Mouse (Mus musculus): ENCODE measurements around the gene Slc22a5.
"Not testable (repeated sequence)": the region's sequence is repeated elsewhere in the genome, so short reads cannot be mapped to it uniquely, and the experiment has no call there.

The Slc22a5 gene

DNA sequence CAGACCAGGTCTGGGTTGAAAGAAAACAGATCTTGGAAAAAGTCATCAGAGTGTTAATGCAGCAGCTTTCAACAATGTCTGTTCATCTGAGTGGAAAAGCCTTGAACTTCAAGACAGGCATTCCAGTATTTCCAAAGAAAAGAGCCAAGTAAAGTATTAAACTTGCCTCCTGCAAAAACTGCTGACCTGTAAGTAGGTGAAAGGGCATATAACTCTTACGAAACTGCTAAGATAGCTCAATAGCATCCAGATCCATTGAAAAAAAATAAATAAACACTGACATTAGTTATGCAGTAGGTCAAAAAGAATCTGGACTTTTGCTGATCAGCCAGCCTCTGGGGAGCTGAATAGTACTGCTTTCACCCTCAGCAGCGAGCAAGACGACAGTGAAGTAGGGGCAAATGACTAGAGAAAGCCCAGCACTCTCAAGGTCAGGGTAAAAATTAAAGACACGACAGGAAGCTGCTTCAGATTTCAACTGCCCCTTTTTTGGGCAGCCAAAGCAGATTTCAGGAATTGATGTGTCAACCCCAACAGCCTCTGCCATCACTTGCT is 2.3 kb downstream of the Slc22a5 start:
- DNase-seq (ENCODE audit: low spot score in 2 of 2), result no peak

DNA sequence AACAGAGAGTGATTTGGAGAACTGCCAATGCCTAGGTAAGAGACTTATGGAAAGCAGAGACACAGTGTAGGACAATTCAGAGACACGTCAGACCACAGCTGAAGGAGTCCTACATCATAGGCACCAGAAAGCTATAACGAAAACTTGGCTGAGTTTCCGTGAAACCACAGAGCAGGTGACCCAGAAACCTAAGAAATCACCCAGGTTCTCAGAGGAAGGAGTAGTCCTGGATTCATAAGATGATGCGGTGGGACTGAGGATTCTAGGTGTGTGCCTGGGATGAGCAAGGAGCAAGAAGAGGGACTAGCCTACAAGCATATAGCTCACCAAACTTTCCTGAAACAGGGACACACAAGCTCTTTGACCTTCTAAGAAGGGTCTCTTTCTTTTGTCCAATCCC is 3.2 kb downstream of the Slc22a5 start:
- DNase-seq (ENCODE audit: low spot score in 2 of 2), result no peak

DNA sequence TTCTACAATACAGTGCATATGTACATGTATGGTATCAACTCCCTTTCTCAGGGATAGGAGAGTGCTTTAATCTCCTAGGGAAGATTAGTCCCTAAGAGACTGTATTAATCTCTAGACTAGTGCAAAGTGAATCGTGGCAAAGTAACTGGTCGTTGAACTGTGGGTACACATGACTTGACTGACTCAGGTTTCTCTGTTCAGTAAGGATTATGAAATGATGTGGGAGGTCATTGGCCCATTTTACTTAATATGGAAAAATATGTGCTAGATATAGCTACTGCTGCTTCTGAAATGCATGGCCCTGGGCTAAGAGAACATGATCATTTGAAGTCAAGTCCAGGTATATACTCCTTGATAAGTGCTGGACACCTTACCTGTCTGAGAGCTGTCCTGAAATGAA is 8.2 kb downstream of the Slc22a5 start:
- no peak for DNase-seq (ENCODE audit: low spot score in 2 of 2)

DNA sequence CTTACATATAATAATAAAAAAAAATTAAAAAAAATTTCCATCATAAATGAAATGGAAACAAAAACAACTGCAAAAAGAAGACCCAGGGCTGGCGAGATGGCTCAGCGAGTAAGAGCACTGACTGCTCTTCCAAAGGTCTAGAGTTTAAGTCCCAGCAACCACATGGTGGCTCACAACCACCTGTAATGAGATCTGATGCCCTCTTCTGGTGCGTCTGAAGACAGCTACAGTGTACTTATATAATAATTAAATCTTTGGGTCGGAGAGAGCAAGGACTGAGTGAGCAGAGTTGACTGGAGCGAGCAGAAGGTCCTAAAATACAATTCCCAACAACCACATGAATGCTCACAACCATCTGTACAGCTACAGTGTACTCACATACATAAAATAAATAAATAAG is 13.4 kb downstream of the Slc22a5 start:
- DNase-seq (ENCODE audit: low spot score in 2 of 2), result not testable (repeated sequence)

DNA sequence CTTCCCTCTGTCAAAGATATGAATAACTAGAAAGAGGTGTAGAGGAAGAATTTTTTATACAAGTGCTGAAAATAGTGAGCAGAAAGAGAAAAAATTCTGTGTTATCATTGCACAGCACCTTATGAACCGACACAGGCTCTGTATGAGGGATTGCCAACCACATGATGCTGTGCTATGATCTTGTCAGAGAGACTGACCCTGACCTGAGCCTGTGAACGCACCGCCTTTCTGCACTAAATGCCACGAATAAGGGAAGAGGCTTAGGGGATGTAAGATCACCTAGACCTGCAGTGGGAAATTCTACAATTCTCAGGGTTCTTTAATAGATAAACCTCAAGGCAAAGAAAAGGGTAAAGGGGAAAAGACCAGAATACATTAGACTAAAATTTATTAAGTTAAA is 15.0 kb downstream of the Slc22a5 start:
- no peak for DNase-seq (ENCODE audit: low spot score in 2 of 2)

DNA sequence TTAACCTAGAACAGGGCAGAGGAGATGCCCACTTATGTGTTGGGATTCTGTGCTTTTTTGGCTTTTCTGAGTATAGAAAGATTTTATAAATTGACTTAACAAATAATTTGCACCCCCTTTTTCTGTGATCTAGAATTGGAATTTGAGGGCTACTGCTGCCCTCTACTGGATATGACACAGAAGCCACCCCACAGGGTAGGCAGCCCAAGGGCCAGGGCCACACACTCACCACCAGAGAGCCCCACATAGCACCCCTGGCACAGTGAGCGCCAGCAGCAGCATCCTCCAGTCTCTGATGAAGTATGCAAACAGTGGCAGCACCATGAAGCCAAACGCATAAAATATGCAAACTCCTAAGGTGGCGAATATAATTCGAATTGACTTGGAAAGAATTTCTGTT is 16.8 kb downstream of the Slc22a5 start:
- DNase-seq (ENCODE audit: low spot score in 2 of 2), result no peak

DNA sequence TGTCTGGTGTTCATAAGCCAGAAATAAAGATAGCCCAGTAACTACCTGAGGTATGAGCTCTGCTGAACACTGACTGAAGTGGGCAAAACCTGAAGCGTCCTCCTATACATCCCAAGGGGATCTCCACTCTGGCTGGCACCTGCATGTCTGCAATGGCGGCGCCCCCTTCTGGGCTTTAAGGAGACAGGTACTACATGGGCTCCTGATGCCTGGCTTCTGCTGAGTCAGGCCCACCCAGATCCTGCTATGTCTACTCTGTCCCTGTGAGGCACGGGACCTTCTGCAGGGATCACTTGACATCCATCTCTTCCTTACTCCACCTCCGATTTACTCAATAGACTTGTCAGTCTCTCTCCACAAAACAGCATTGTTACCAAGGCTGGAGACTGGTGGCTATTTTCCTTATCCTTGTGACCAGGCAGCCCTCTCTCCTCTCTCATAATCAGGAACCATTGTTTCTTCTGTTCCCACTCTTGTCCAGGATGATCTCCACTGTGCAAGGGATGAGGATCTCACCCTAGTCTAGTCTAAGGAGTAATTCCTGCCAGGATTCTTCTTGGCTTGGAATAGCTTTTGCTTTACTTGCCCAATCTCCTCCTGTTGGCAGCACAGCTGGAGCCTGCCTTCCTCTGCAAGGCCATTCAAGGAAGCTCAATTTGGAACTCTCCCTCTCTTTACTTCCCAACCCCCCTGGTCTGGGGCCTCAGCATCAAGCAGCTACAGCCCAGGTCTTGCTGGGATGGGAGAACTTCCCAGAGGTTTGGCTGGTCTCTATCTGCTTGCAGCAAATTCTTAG is 17.4 kb downstream of the Slc22a5 start:
- not testable (repeated sequence) for DNase-seq (ENCODE audit: low spot score in 2 of 2)

DNA sequence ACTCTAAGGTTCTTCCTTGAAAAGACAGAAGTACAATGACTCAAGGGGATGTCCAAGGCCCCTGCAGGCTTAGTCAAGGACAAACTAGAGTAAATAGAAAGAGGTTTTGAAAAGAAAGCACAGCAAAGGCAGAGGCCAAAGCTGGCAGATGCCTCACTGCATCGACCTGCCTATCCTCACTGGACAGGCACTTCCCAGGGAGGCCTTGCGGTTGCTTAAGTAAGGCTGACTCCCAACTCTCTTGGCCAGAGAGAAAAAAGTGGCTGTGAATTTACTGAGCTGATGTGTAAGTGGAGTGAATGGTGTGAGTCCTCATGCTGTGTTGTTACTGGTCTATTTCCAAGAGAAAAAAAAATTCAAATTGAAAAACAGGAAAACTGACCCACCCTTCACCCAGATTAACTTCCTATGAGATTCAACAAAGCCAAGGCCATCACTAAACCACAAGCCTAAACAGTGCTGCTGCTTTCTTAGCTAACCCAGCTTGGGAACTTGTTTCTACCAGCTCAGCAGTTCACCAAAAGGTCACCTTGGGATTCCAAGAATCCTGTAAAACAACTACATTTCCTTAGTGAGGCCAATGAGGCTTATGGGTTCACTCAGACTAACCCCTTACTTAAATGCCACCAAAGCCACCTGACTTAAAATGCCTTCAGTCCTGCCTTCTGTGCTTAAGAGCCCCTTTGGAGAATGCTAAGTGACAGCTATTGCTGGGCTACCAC is 19.5 kb downstream of the Slc22a5 start:
- no peak for DNase-seq (ENCODE audit: low spot score in 2 of 2)

DNA sequence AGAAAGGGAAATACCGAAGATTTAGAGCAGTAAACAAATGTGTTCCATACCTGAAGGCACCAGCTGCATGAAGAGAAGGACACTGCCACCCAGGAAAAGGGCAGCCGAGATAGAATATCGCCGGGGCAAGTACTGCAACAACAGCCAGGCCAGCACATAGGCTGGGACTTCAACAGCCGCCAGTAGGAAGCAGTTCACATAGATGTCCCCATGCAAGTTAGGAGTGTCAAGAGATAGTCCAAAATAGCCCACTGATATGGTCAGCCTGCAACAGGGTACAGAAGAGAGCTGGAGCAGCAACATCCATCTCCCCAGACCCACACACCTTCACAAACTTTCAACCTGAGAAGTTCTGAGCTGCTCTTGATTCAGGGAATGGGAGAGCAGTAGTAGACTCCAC is 22.3 kb downstream of the Slc22a5 start:
- DNase-seq (ENCODE audit: low spot score in 2 of 2), result no peak

DNA sequence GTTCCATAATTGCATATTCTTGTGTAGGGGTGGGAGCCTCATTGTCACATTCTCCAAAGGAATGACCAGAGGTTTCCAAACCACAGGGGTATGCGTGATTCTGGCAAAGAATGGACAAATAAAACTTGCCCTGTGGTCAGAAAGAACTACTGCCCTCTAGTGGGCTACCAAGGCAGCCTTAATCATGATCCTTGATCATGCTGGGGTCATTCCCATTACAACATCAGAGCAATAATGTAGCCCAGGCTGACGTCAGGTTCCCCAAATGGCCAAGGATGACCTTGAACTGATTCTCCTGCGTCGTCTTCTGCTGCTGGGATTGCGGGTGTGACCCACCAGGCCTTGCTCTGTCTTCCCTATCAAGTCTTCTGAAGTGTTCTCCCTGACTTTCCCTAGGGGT is 23.1 kb downstream of the Slc22a5 start:
- DNase-seq (ENCODE audit: low spot score in 2 of 2), result not testable (repeated sequence)

DNA sequence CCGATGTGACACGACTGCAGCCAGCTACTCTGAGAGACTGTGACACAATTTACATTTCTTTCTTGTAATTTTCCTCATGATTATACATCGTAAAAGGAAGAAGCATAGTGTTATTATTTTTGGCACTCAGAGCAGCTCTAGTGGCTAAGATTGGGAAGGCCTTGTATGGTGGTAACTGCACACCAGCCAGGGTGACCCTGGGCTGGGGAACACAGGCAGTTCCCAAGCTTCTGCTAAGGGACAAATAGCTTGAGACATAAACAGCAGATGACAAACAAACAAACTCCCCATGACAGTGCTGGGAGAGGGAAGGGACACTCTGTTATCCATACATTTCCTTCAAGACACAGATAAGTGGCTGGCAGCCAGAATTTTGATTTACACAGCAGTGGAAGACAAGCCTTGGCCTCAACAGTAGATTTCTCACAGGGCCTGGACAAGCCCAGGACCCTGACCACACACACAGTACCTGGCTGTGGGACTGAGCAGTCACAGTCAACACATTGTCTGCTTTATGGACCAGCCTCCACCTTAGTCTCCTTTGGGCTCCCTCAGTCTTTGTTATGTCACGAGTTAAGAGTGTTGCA is 26.6 kb downstream of the Slc22a5 start:
- not testable (repeated sequence) for DNase-seq (ENCODE audit: low spot score in 2 of 2)

DNA sequence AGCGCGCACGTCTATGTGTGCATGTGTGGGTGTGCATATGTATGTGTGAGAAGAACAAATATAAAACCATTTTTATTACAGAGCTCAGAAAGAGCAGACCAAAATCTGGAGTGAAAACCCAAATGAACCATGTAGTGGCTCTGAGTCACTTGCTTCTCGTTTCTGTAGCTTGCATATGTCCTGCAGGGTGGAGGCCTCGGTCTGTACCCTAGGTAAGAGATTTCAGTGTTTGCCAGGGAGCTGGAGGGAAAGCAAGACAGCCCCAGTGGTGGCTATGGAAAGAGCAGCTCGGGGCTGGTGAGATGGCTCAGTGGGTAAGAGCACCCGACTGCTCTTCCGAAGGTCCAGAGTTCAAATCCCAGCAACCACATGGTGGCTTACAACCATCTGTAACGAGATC is 30.5 kb downstream of the Slc22a5 start:
- DNase-seq (ENCODE audit: low spot score in 2 of 2), result not testable (repeated sequence)

DNA sequence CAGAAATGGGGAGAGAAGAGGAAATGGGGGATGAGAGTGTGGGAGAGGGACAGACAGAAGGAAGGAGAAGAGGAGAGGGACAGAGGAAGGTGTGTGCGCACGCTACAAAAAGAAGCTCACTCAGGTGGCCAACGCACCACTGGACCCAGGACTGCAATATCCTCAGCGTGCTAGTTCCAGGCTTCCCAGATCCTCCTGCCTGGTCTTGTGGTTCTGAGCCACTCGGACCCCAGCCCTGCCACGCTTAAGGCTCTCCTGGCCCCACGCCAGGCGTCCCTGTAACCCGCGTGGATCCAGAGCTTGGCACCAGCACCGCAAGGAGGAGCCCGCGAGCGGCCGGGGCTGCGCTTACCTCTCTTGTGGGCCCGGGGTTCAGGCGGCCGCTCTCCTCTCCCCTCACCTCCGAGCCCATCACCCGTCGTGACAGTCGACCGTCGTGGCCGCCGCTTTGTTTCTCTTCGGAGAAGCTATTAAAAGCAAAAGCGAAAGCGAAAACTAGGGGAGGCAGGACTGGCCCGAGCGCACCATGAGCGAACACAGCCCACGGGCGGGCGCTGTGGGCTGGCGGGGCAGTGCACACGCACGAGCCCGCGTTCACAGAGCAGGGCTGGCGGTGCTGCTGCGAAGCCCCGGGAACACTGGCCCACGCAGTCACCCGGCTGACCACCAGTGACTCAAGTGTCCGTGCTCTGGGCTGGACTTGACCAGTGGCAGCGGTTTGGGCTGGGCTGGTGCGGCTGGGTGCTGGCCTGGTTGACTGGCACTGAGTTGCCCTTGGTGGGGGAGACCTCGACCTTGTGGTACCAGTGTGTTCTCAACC is 32.5 kb downstream of the Slc22a5 start, which contains the start of gene Gm12216:
Gm12216 (minus strand) TSS at position 496 of the 820 bp plus-strand sequence.
- DNase-seq (ENCODE audit: low spot score in 2 of 2), result peak; percentile 35 to 74

DNA sequence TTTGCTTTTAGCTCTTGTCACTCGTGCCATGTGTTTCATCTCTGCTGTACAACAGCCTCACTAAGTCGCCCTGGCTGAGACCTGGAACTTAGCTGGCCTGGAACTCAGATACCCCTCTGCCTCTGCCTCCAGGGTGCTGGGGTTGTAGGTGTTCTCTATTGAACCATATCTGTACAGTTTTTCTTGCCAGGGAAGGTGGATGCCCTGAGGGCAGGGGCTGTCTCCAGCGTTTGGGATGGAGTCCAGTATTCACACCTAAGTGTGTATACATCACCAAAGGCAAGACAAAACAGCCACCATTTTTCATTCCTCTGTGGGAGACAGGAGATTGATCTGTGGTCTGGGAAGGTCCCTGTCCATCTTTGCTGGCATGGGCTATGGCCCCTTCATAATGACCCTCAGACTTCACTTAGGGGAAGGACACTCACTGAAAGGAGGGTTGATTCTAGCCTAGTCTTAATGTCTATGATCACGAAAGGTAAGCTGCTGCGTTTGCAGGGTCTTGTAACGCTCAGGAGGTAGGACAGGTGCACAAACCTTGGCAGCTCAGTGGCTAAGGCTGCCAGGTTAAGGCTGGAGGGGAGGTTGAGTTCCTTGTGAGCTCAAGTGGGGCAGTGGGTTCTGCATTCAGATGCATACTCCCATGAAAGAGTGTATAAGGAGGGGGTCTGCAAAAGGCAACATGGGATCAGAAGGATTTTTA is 33.3 kb downstream of the Slc22a5 start:
- DNase-seq (ENCODE audit: low spot score in 2 of 2), result no peak

DNA sequence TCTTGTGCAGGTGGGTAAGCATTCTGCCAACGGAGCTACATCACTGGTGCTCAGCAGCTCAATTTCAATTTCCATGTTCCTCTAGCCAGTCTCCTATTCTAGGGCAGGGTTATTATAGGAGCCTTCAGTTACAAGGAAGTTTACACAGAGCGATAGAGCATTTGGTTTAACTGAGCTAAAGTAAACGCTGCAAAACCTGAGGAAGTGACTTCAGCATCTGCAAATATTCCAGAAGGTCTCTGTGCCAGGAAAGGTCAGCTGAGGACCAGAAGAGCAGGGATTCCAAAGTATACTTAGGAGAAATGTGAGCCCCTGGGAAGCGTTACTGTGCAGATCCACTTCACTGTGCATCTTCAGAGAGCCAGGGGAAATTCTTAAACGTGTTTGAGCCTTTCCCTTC is 37.8 kb downstream of the Slc22a5 start:
- no peak for DNase-seq (ENCODE audit: low spot score in 2 of 2)

DNA sequence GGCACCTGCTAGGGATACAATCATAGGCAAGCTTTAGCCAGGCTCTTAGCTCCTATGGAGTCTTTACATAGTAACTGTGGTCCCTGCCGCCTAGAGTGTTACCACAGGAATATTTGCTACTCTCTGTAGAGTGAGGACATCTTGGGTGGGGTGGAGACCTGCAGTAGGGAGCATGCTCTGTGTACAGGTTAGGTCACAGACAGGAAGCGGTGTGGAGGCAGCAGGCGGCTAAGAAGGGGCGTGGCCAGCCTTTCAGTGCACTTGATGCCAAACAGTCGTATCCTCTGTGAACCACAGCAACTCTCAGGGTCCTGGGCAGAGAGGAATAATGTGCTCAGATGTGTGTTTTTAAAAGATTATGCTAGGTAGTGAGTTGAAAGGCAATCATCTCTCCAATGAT is 39.7 kb downstream of the Slc22a5 start:
- peak; percentile 37 to 67 for DNase-seq (ENCODE audit: low spot score in 2 of 2)

DNA sequence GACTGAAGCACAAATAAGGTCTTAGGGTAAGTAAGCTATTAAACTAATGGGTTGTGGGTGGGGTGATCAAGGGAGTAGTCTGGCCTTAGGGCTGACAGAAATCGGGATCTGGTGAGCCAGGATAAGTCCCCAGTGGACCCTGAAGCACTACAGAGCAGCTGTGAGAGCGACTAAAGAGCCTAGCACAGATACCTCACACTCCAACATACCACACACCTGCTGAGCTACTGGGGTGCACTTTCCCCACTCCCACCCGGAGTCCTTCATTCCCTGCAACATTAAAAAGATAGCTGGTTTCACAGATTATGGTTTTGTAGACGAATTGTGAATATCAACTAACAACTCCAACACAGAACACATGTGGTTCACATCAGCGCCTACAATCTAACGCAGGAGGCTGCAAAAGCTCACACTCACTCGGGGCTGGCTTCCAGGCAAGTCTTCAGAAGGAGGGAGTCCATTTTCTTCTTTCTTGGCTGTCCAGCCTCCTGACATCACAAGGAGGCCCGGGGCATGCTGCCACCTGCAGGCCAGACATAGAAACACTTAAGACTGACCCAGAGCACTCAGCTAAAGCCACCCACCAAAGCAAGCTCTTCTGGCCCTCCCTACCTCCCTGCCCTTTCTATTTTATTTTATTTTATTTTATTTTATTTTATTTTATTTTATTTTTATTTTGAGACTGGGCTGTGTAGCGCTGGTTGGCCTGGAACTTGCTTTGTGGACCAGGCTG is 41.7 kb downstream of the Slc22a5 start:
- peak; percentile 73 to 86 for DNase-seq (ENCODE audit: low spot score in 2 of 2)

DNA sequence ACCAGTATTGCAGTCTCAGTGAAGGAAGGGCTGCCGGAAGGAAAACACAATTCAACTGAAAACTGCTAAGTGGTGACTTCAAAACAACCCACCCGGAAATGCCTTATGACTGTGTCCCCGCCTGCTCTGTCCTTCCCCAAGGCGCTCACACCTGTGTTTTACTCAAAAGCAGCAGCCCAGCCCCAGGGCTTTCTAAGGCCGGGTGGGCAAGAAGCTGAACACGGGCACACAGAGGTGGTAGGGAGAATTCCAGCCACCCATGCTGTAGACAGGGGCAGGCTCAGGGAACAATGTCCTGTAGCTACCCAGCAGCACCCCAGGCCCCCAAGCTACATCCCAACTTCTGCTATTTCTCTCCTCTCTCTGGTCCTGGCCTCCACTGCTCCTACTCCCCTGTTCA is 45.8 kb downstream of the Slc22a5 start:
- peak in 1 of 2 experiments; percentile 69 for DNase-seq (ENCODE audit: low spot score in 2 of 2)

DNA sequence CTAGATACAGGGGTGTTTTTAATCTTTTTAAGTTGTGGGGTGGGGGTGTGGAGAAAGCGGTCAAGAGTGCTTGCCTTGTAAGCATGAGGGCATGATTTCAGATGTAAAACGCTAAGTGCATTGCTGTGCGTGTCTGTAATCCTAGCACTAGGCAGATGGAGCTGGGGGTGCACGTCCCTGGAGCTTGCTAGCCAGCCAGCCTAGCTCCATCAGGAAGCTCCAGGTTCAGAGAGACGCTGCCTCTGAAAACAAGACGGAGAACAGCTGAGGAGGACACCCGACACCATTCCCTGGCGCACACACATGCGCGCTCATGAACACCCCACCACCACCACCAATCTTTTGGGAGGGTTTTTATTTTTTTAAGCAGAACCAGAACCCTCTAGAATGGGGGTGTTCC is 48.4 kb downstream of the Slc22a5 start:
- no peak for DNase-seq (ENCODE audit: low spot score in 2 of 2)

DNA sequence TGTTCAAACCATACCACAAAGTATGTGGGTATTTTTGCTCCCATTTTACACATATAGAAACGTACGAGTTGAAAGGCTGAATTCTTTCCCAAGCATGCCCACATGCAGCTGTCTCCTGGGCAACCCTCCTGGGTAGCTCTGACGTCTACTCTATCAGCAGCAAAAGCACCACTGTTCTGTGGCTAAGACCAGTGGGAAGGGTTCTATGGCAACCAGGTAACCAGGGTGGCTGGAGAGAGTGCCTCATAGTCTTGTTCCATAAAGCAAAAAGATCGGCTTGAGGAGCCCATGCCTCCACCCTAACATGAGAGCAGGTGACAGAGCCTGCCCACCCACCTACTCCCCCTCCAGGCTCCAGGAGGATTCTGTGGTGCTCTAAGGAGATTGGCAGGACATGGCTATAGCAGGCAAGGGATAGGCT is 49.3 kb downstream of the Slc22a5 start:
- no peak for DNase-seq (ENCODE audit: low spot score in 2 of 2)
